Mouse (Mus musculus) effector memory CD4-positive, alpha-beta T cell, adult 7 months (primary cell): ENCODE results near the gene Olfr558. TPM values are rescaled to one million over a fixed set of nuclear protein-coding genes. Genes with fewer than 3 reads are reported as not detected.

Experiments
- polyA plus RNA-seq: library from polyadenylated mRNA; unstranded; fragments of 100-300 nt; shearing (Covaris generic); gene quantifications from one replicate; pipeline ENCODE4 v1.2.1, GENCODE M21; 2017

The Olfr558 gene
- not detected for polyA plus RNA-seq

GRCm38 (mm10) chr7:102701915-102702314, at the start of gene Olfr558:
Olfr558 (plus strand) TSS chr7:102702215.

GRCm38 (mm10) chr7:102658523-102658922, 43.5 kb upstream of the Olfr558 start, which contains the start of gene Olfr555:
Olfr555 (plus strand) TSS chr7:102658823.

DNA sequence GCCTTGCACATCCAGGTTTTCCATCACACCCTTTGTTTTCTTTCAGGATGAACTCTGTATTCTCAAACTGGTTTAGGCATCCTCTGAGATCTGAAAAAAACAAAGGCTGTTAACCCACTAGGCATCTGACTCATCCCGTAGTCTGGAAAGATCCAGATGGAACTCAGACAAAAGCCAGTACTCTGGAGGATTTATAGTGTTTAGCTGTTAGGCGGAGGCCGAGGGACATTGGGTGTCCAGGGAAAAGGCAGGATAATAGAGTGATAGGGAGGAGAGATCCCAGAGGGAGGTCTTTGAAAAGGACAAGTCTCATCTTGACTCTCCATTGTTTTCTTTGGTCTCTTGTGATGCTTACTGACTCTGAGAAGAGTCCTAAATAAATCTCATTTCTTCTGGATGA, 37.4 kb upstream of the Olfr558 start, which contains the start of gene Olfr556:
Gene Olfr556 (plus strand): TSS at position 301 of the 400 bp plus-strand sequence.

GRCm38 (mm10) chr7:102686944-102687501, 15.0 kb upstream of the Olfr558 start, which contains the start of gene Trim68:
Trim68 (minus strand) TSS chr7:102687327.

DNA sequence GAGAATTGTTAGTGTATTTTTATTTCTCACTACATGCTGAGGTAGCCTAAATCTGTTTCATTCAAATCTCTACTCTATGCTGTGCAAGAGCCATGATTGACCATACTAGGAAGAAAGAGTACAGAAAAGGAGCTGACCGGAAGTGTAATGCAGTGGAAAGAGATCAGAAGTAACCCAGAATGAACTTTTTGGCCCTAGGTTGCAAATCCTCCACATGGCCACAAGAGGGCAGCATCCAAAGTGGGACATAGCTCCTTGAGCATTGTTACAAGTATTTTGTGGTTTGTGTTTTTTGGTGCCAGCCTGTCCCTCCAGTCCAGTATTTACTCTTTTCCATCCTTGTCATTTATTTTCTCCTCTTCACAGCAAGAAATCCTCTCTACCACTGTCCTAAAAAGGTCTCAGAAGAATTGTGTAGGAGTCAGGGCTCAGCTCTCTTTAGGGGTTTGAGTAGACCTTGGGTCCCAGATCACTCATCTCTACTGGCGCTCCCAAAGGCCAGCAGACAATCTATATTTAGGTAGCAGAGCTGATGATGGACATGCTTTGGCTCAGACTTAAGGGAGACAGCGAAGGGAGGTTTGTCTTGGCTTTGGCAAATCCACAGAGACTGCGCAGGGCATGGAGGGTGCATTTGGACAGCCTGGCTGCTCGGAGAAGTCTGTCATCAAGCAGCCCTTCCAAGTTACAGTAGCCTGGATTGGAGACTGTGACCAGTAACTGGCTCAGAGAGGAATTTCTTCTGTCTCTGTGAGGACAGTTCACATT, 6.5 kb upstream of the Olfr558 start, which contains the start of gene Olfr557:
Gene Olfr557 (plus strand): TSS at position 553 of the 768 bp plus-strand sequence.

GRCm38 (mm10) chr7:102718970-102719369, 17.0 kb downstream of the Olfr558 start, which contains the start of gene Olfr33:
Olfr33 (minus strand) TSS chr7:102719070.

GRCm38 (mm10) chr7:102727391-102727790, 25.4 kb downstream of the Olfr558 start, which contains the start of gene Olfr559:
Olfr559 (minus strand) TSS chr7:102727491.

DNA sequence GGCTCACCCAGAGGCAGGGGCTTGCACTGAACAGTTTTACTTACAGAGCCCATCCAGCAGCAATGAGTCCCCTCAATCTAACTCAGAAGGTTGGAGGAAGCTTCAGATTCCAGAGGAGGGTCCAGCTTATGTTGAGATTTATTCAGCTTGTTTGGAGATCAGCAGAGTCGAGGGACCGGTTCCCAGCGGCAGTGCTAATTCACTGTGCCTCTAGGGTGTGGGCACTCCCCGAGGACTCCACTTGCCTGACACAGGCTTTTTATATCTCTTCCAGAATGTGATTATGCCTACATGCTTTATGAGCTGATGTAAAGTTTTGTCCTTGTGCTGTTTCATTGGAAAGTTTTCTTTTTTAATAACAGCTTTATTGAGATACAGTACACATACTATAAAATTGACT, 57.3 kb downstream of the Olfr558 start, which contains the start of the genes Olfr560 and Olfr78:
Gene Olfr560 (minus strand): TSS at position 101 of the 400 bp plus-strand sequence.
Gene Olfr78 (minus strand): TSS at position 206 of the 400 bp plus-strand sequence.

Other genes with a start within 250 kb of the Olfr558 start
- 0.44 TPM for gene Olfr543, start 220.5 kb upstream of the Olfr558 start, polyA plus RNA-seq
- not detected for gene Olfr544, start 213.9 kb upstream of the Olfr558 start, polyA plus RNA-seq
- not detected for gene Olfr545, start 202.6 kb upstream of the Olfr558 start, polyA plus RNA-seq
- not detected for gene Olfr547, start 167.5 kb upstream of the Olfr558 start, polyA plus RNA-seq
- not detected for gene Olfr548-ps1, start 161.3 kb upstream of the Olfr558 start, polyA plus RNA-seq
- not detected for gene Olfr549, start 152.3 kb upstream of the Olfr558 start, polyA plus RNA-seq
- 19.6 TPM for gene Trim21, start 136.7 kb upstream of the Olfr558 start, polyA plus RNA-seq
- gene Olfr550, start 130.8 kb upstream of the Olfr558 start, polyA plus RNA-seq = 0.22 TPM
- gene Olfr551, start 110.3 kb upstream of the Olfr558 start, polyA plus RNA-seq = 0.09 TPM
- gene Olfr552, start 104.4 kb upstream of the Olfr558 start, polyA plus RNA-seq = not detected
- gene Olfr553, start 84.0 kb upstream of the Olfr558 start, polyA plus RNA-seq = not detected
- 0.95 TPM for gene Olfr554, start 63.8 kb upstream of the Olfr558 start, polyA plus RNA-seq
- gene Olfr555, start 43.4 kb upstream of the Olfr558 start, polyA plus RNA-seq = not detected
- gene Olfr556, start 37.3 kb upstream of the Olfr558 start, polyA plus RNA-seq = not detected
- 7.4 TPM for gene Trim68, start 14.9 kb upstream of the Olfr558 start, polyA plus RNA-seq
- not detected for gene Olfr557, start 6.3 kb upstream of the Olfr558 start, polyA plus RNA-seq
- not detected for gene Olfr33, start 16.9 kb downstream of the Olfr558 start, polyA plus RNA-seq
- not detected for gene Olfr559, start 25.3 kb downstream of the Olfr558 start, polyA plus RNA-seq
- not detected for gene Olfr560, start 57.2 kb downstream of the Olfr558 start, polyA plus RNA-seq
- not detected for gene Olfr78, start 57.3 kb downstream of the Olfr558 start, polyA plus RNA-seq
- not detected for gene Olfr561, start 69.0 kb downstream of the Olfr558 start, polyA plus RNA-seq
- gene Olfr564, start 101.3 kb downstream of the Olfr558 start, polyA plus RNA-seq = not detected
- not detected for gene Olfr566, start 156.6 kb downstream of the Olfr558 start, polyA plus RNA-seq
- 0.41 TPM for gene Olfr568, start 174.9 kb downstream of the Olfr558 start, polyA plus RNA-seq
- gene Olfr569, start 188.7 kb downstream of the Olfr558 start, polyA plus RNA-seq = not detected
- not detected for gene Olfr570, start 192.4 kb downstream of the Olfr558 start, polyA plus RNA-seq
- gene Olfr571, start 215.3 kb downstream of the Olfr558 start, polyA plus RNA-seq = not detected
- gene Olfr572, start 222.2 kb downstream of the Olfr558 start, polyA plus RNA-seq = not detected
- gene Olfr573-ps1, start 240.4 kb downstream of the Olfr558 start, polyA plus RNA-seq = 0.44 TPM
- not detected for gene Olfr574, start 246.3 kb downstream of the Olfr558 start, polyA plus RNA-seq